Mouse (Mus musculus) kidney, adult 2 months (tissue): ENCODE measurements around the gene Ankrd27. TPM values are rescaled to one million over a fixed set of nuclear protein-coding genes. Genes with fewer than 3 reads are reported as not detected.

ENCODE experiments used
- DNase-seq: peaks from one replicate; pipeline ENCODE4 v3.0.0; 2021
- H3K27ac ChIP-seq: fragments of 200-500 bp; 2 replicates; pipeline ENCODE4 v1.5.1; 2012; ENCODE audit warnings: low read depth, low read length, control low read depth, inconsistent platforms; ENCODE audit not compliant: insufficient read depth
- H3K27me3 ChIP-seq: fragments of 200-500 bp; replicated peaks from 2 replicates; pipeline ENCODE4 v1.6.1; 2012; ENCODE audit warnings: mild to moderate bottlenecking, moderate library complexity, low read length, inconsistent platforms; ENCODE audit not compliant: control insufficient read depth, insufficient read depth
- H3K36me3 ChIP-seq: fragments of 200-500 bp; 2 replicates; pipeline ENCODE4 v1.6.1; 2012; ENCODE audit warnings: mild to moderate bottlenecking, moderate library complexity, low read length, inconsistent platforms; ENCODE audit not compliant: control insufficient read depth, insufficient read depth
- H3K4me1 ChIP-seq: fragments of 200-500 bp; 2 replicates; pipeline ENCODE4 v1.6.1; 2011; ENCODE audit warnings: low read length; ENCODE audit not compliant: control insufficient read depth, insufficient read depth
- H3K4me3 ChIP-seq: fragments of 200-500 bp; 2 replicates; pipeline ENCODE4 v1.5.1; 2011; ENCODE audit warnings: mild to moderate bottlenecking, low read depth, low read length, control low read depth; ENCODE audit not compliant: insufficient read depth
- CTCF ChIP-seq: fragments of 200-500 bp; conservative IDR thresholded peaks from 2 replicates; pipeline ENCODE4 v1.5.1; 2011; ENCODE audit warnings: low read depth, mild to moderate bottlenecking, control low read depth, low read length, moderate library complexity, mixed read lengths; ENCODE audit not compliant: insufficient read depth, insufficient read length
- POLR2A ChIP-seq: fragments of 200-500 bp; IDR thresholded peaks from one replicate; pipeline ENCODE4 v1.6.1; 2011; ENCODE audit warnings: low read depth, low read length, control low read depth
- WGBS: fragments of 180-500 bp; shearing (Covaris S2); methylation state at CpG from one replicate; pipeline ENCODE4 v1.1.7; 2018; 5-methylcytosine and 5-hydroxymethylcytosine counted together
- polyA plus RNA-seq: library from polyadenylated mRNA; depleted of rRNA; stranded (reverse); fragments of >200 nt; gene quantifications from 2 replicates; pipeline ENCODE4 v1.2.3, GENCODE M21; 2012

Gene Ankrd27
- polyA plus RNA-seq, 1 experiment, result 19.1 TPM

GRCm38 (mm10) chr7:35601106-35601505, 15.1 kb downstream of the Ankrd27 start:
- WGBS, result 95% methylated on average over 6 of the region's 6 CpGs
- no peak overlapping the region for H3K27ac ChIP-seq
- no peak for TF ChIP-seq CTCF
- TF ChIP-seq POLR2A, result no peak
- no peak for DNase-seq
- H3K27me3 ChIP-seq, result no peaks in the 10 kb centered on the region
- no peaks in the 10 kb centered on the region for H3K4me1 ChIP-seq
- no peaks in the 10 kb centered on the region; the same call in none of the 2 replicates for H3K36me3 ChIP-seq
- H3K4me3 ChIP-seq, result no peak overlapping the region

- H3K36me3 ChIP-seq, result no peaks in the 10 kb centered on the region; the same call in none of the 2 replicates
- no peak overlapping the region for H3K27ac ChIP-seq
- H3K4me3 ChIP-seq, result no peak overlapping the region
- H3K4me1 ChIP-seq, result no peaks in the 10 kb centered on the region
- WGBS, result 97% methylated on average over 5 of the region's 5 CpGs
- no peak for DNase-seq
- H3K27me3 ChIP-seq, result no peaks in the 10 kb centered on the region
- no peak for TF ChIP-seq CTCF
- TF ChIP-seq POLR2A, result no peak
These were observed 16.7 kb downstream of the Ankrd27 start for GRCm38 (mm10) chr7:35602766-35603165.

- H3K4me1 ChIP-seq, result no peaks in the 10 kb centered on the region
- no peak for DNase-seq
- no peak overlapping the region for H3K4me3 ChIP-seq
- 82% methylated on average over 10 of the region's 10 CpGs for WGBS
- no peak overlapping the region for H3K27ac ChIP-seq
- H3K36me3 ChIP-seq, result no peaks in the 10 kb centered on the region; the same call in none of the 2 replicates
- TF ChIP-seq POLR2A (no peak), CTCF (no peak)
- H3K27me3 ChIP-seq, result no peaks in the 10 kb centered on the region
These were observed 20.8 kb downstream of the Ankrd27 start for GRCm38 (mm10) chr7:35606816-35607215.

DNA sequence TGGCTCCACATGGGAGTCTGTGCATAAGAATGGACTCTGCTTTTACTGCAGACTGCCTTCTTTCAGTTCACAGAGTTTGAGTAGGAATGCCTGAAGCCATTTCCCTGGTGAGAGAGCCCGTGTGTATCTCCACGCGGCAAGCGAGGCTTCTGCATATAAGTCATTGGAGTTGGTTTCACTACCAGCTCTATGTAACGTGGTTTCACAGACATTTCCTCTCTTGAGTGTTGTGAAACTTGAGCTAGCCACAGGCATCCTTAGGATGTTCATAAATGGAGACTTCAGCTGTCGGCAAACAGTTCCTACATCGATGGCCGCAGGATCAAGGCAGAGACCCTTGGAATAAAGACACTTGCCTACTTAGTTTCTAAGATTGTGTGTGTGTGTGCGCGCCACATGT, 23.2 kb downstream of the Ankrd27 start:
- Histone ChIP-seq H3K4me1 (no peaks in the 10 kb centered on the region), H3K4me3 (no peak overlapping the region), H3K36me3 (no peaks in the 10 kb centered on the region), H3K27ac (no peak overlapping the region), H3K27me3 (no peaks in the 10 kb centered on the region)
- 96% methylated on average over 10 of the region's 10 CpGs for WGBS
- TF ChIP-seq CTCF (no peak), POLR2A (no peak)
- no peak for DNase-seq

- 63% methylated on average over 4 of the region's 4 CpGs for WGBS
- no peaks in the 10 kb centered on the region for H3K36me3 ChIP-seq
- no peaks in the 10 kb centered on the region for H3K27me3 ChIP-seq
- no peak for TF ChIP-seq CTCF
- no peak for TF ChIP-seq POLR2A
- H3K27ac ChIP-seq, result no peak overlapping the region
- H3K4me1 ChIP-seq, result no peaks in the 10 kb centered on the region
- no peak overlapping the region for H3K4me3 ChIP-seq
- no peak for DNase-seq
These were observed 31.5 kb downstream of the Ankrd27 start for GRCm38 (mm10) chr7:35617513-35617912.

DNA sequence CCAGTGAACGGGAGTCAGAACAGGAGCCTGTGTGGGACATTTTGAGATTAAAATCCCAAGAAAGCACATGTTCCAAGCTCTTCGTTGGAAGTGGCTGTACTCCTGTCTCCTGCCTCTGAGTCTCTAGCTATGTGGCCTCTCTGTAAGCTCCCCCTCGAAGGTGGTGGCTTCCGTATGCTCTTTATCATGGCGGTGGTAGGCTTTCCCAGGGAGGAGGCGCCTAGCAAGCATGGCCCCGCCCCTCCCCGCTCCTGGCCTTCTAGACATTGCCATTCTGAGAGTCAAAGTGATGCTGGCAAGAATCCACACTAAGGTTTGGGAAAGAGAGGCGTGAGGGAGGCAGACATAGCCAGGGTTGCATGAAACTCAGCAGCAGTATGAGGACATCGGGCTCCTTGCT, 36.6 kb downstream of the Ankrd27 start:
- Histone ChIP-seq H3K27ac (no peak overlapping the region), H3K36me3 (no peaks in the 10 kb centered on the region), H3K27me3 (no peaks in the 10 kb centered on the region), H3K4me1 (no peaks in the 10 kb centered on the region), H3K4me3 (no peak overlapping the region)
- TF ChIP-seq POLR2A (no peak), CTCF (no peak)
- 92% methylated on average over 10 of the region's 10 CpGs for WGBS
- no peak for DNase-seq

- DNase-seq, result no peak
- WGBS, result 97% methylated on average over 5 of the region's 5 CpGs
- H3K4me1 ChIP-seq, result no peaks in the 10 kb centered on the region
- H3K27me3 ChIP-seq, result no peaks in the 10 kb centered on the region
- H3K36me3 ChIP-seq, result no peaks in the 10 kb centered on the region
- no peak overlapping the region for H3K4me3 ChIP-seq
- H3K27ac ChIP-seq, result no peak overlapping the region
- no peak for TF ChIP-seq CTCF
- no peak for TF ChIP-seq POLR2A
These were observed 40.0 kb downstream of the Ankrd27 start for GRCm38 (mm10) chr7:35626038-35626437.

DNA sequence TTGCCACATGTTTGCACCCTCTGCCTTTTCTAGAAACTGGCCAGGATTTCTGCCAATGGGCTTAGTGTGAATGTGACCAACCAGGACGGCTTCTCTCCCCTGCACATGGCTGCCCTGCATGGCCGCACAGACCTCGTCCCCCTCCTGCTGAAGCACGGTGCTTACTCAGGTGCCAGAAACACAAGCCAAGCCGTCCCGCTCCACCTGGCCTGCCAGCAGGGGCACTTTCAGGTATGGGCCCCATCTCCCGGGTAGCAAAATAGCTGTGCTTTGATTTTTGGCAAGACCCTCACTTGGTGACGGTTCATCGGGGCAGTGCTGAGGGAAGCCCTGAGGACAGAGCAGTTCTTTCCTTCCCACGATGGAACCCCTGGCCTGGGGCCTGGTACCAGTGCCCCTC, 41.3 kb downstream of the Ankrd27 start:
- no peaks in the 10 kb centered on the region for H3K27me3 ChIP-seq
- DNase-seq, result no peak
- H3K36me3 ChIP-seq, result no peaks in the 10 kb centered on the region; the same call in 1 of the 2 replicates
- no peak overlapping the region for H3K4me3 ChIP-seq
- no peaks in the 10 kb centered on the region for H3K4me1 ChIP-seq
- H3K27ac ChIP-seq, result no peak overlapping the region
- 78% methylated on average over 10 of the region's 10 CpGs for WGBS
- no peak for TF ChIP-seq CTCF
- no peak for TF ChIP-seq POLR2A
